Mouse (Mus musculus): ENCODE measurements around the gene Hist1h2bp.
"Not testable (repeated sequence)": the region's sequence is repeated elsewhere in the genome, so short reads cannot be mapped to it uniquely, and the experiment has no call there.

The Hist1h2bp gene

DNA sequence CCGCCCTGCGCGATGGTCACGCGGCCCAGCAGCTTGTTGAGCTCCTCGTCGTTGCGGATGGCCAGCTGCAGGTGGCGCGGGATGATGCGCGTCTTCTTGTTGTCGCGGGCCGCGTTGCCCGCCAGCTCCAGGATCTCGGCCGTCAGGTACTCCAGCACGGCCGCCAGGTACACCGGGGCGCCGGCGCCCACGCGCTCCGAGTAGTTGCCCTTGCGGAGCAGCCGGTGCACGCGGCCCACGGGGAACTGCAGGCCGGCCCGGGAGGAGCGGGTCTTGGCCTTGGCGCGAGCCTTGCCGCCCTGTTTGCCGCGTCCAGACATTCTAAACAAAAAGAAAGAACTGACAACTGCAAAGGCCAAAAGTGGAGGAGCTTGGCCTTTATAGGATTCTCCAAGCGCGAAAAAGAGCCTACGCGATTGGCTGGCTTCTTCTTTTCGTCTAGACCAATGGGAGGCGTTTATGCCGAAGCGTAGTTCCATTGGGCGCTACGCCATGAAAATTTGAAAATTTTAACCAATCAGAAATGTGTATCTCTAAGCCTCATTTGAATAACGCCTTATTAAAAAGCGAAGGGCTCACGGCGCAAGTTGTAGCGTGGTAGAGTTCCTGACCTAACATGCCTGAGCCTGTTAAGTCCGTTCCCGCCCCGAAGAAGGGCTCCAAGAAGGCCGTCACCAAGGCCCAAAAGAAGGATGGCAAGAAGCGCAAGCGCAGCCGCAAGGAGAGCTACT, at the start of gene Hist1h2bp, which contains the start of gene Hist1h2an:
Gene Hist1h2bp (plus strand): TSS at position 563 of the 731 bp plus-strand sequence.
Gene Hist1h2an (minus strand): TSS at position 320 of the 731 bp plus-strand sequence.
- DNase-seq (ENCODE audit: low spot score in 2 of 2), result peak; percentile 94

GRCm38 (mm10) chr13:21745006-21745405, 42.3 kb upstream of the Hist1h2bp start:
- DNase-seq (ENCODE audit: low spot score in 2 of 2), result no peak

GRCm38 (mm10) chr13:21749387-21750158, 37.7 kb upstream of the Hist1h2bp start:
- no peak for DNase-seq (ENCODE audit: low spot score in 2 of 2)

GRCm38 (mm10) chr13:21750159-21751017, 36.9 kb upstream of the Hist1h2bp start, which contains the start of gene Hist1h4k:
Gene Hist1h4k, minus strand, starts transcription at chr13:21750505.
- DNase-seq (ENCODE audit: low spot score in 2 of 2), result peak; percentile 79 to 86

- no peak for DNase-seq (ENCODE audit: low spot score in 2 of 2)
These were observed 35.8 kb upstream of the Hist1h2bp start for GRCm38 (mm10) chr13:21751417-21751816.

GRCm38 (mm10) chr13:21751827-21752226, 35.4 kb upstream of the Hist1h2bp start:
- no peak for DNase-seq (ENCODE audit: low spot score in 2 of 2)

GRCm38 (mm10) chr13:21752356-21752755, 34.9 kb upstream of the Hist1h2bp start:
- no peak for DNase-seq (ENCODE audit: low spot score in 2 of 2)

GRCm38 (mm10) chr13:21753051-21753523, 34.2 kb upstream of the Hist1h2bp start:
- DNase-seq (ENCODE audit: low spot score in 2 of 2), result no peak

DNA sequence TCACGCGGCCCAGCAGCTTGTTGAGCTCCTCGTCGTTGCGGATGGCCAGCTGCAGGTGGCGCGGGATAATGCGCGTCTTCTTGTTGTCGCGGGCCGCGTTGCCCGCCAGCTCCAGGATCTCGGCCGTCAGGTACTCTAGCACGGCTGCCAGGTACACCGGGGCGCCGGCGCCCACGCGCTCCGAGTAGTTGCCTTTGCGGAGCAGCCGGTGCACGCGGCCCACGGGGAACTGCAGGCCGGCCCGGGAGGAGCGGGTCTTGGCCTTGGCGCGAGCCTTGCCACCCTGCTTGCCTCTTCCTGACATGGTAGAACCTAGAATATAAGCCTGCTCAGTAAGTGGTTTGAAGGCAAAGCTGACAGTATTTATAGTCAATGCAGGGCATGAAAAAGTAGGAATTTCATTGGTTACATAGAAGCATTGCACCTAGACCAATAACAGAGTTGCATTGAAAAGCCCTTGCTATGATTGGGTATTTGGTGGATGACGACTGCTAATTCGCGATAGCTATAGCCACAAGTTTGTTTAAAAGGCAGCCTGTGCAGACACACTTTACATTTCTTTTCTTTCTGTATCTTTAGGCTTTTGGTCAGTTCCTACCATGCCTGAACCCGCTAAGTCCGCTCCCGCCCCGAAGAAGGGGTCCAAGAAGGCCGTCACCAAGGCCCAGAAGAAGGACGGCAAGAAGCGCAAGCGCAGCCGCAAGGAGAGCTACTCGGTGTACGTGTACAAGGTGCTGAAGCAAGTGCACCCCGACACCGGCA, 33.6 kb upstream of the Hist1h2bp start, which contains the start of the genes Hist1h2ak and Hist1h2bn:
Gene Hist1h2ak (minus strand): TSS at position 304 of the 762 bp plus-strand sequence.
Gene Hist1h2bn (plus strand): TSS at position 600 of the 762 bp plus-strand sequence.
- peak; percentile 78 to 93 for DNase-seq (ENCODE audit: low spot score in 2 of 2)

DNA sequence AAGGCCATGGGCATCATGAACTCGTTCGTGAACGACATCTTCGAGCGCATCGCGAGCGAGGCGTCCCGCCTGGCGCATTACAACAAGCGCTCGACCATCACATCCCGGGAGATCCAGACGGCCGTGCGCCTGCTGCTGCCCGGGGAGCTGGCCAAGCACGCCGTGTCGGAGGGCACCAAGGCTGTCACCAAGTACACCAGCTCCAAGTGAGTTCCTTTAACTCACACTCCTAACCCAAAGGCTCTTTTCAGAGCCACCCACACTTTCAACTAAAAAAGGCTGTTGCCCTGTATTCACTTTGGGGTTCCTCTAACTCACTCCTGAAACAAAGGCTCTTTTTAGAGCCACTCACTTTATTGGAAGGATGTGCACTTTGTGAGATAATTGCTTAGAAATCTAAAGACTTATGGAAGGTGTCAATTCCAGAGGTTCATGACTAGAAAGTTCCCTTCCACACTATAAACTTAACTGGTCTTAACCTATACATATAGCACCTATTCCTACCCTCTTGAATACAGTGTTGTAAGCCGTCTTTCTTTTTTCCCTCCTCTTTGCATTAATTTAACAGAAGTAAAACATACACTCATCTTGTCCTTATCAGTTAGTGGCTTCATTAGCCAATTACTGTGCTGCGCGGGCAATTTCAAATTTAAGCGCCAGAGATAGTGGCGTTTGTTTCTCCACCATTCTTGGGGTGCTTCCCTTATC, 32.8 kb upstream of the Hist1h2bp start:
- not testable (repeated sequence) for DNase-seq (ENCODE audit: low spot score in 2 of 2)

GRCm38 (mm10) chr13:21755707-21756106, 31.6 kb upstream of the Hist1h2bp start:
- DNase-seq (ENCODE audit: low spot score in 2 of 2), result no peak

- peak; percentile 77 to 88 for DNase-seq (ENCODE audit: low spot score in 2 of 2)
These were observed 8.2 kb upstream of the Hist1h2bp start for GRCm38 (mm10) chr13:21778814-21779766.

DNA sequence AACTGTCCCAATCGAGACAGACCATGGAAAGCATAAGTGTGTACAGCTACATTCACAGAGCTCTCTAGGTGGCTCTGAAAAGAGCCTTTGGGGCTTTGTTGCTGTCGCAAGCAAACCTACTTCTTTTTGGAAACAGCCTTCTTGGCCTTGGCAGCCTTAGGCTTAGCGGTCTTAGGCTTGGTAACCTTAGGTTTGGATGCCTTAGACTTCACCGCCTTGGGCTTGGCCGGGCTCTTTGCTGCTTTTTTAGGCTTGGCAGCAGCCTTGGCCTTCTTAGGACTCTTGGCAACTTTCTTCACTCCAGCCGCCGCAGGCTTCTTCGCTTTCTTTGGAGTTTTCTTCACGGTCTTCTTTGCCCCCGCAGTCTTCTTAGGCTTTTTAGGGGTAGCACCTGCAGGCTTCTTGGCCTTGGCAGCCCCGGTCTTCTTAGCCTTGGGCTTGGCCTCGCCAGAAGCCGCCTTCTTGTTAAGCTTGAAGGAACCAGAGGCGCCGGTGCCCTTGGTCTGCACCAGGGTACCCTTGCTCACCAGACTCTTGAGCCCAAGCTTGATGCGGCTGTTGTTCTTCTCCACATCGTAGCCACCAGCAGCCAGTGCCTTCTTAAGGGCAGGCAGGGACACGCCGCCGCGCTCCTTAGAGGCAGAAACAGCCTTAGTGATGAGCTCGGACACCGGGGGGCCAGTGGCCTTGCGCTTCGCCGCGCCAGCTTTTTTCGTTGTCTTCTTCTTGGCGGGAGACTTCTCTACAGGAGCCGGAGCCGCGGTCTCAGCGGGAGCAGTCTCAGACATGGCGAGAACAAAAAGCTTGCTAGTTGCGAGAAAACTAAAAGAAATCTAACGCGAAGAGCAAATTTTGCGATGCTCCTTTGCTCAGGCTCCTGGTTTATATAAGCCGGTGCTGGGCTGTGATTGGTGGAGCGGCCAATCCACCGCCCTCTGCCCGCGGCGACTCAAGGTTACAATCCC, 7.2 kb upstream of the Hist1h2bp start, which contains the start of gene Hist1h1b:
Gene Hist1h1b (minus strand): TSS at position 859 of the 965 bp plus-strand sequence.
- DNase-seq (ENCODE audit: low spot score in 2 of 2), result peak; percentile 35 to 56

DNA sequence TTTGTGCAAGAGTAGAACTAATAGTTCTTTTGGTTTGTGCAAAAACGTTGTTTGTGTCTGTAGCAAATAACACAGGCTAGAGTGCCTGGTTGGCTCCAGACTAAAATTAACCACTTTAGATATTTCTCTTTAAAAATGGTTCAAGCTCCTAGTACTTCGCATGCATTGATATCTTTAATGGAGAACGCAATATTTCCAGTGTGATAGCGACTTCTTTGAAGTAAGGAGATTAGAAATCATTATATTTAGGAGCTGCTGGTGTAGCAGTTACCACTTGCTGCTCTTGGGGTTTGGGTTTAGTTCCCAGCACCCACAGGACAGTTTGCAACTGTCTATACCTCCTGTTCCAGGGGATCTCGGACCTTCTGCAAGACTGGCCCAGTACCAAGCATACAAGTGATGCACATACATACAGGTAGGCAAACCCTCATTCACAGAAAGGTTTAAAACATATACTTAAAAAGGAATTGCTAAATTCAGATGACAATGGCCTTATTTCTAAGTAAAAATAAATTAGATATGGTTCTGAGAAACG, 6.2 kb upstream of the Hist1h2bp start:
- DNase-seq (ENCODE audit: low spot score in 2 of 2), result no peak

DNA sequence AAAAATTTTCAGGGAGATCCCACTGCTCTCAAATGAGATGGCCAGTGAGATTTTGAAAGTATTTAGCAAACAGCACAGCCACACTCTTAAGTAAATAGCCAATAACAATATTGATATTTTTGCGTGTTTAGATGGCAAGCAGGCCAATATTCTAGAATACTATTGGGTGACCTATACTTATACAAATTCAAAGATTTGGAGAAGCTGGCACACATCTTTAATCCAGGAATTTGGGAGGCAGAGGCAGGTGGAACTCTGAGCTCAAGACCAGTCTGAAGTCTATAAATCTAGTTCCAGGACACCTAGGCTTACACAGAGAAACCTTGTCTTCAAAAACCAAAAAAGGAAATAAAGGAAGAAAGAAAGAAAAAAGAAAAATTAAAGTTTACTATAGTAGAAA, 5.6 kb upstream of the Hist1h2bp start:
- no peak for DNase-seq (ENCODE audit: low spot score in 2 of 2)

DNA sequence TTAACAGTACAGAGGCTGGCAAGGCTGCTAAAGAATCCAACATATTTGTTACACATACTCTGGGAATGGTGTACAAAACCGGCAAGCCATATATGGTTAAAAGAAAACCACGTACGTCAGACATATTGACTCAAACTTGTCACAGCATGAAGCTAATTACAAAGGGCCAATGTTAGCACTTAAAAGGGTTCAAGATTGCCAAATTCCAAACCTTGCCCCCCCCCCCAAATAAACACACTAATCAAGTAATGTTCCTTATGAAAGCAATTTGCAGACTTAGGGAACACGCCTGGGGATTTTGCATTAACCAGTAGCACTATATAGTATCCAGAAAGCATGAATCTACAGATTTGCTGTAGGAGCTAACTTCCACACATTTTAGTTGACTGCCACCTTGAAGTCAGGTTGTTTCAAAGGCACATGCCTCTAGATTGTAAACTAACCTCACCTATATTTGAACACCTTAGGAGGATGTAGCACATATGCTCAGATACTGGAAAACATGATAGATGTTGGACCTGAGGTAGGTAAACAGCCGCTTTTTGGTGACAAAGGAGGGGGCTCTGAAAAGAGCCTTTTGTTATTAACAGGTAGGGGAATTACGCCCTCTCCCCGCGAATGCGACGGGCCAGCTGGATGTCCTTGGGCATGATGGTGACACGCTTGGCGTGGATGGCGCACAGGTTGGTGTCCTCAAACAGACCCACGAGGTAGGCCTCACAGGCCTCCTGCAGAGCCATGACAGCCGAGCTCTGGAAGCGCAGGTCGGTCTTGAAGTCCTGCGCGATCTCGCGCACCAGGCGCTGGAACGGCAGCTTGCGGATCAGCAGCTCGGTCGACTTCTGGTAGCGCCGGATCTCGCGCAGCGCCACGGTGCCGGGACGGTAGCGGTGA, 4.7 kb upstream of the Hist1h2bp start:
- DNase-seq (ENCODE audit: low spot score in 2 of 2), result not testable (repeated sequence)

Measured in heart, adult 9 months (tissue).